Mouse (Mus musculus) MEL (cell line): ENCODE results near the gene Gm17651. TPM values are rescaled to one million over a fixed set of nuclear protein-coding genes. Genes with fewer than 3 reads are reported as not detected.

ENCODE experiments used
- DNase-seq: peaks from one replicate; pipeline ENCODE4 v3.0.0; 2011; ENCODE audit warnings: low read depth, low spot score
- H3K27ac ChIP-seq: 2 replicates; pipeline ENCODE4 v1.5.1; 2012; ENCODE audit warnings: low read depth, mild to moderate bottlenecking, control low read depth, low read length, moderate library complexity; ENCODE audit not compliant: control insufficient read depth
- H3K27me3 ChIP-seq, 2 experiments: fragments of 150-350 bp in 1 of 2; sonication (generic) in 1 of 2; 2 replicates each; pipeline ENCODE4 v1.6.1; 2012; ENCODE audit warnings: low read length in 2 of 2, mild to moderate bottlenecking in 2 of 2, improper control_type of control experiment in 1 of 2, moderate library complexity in 1 of 2; ENCODE audit not compliant: insufficient read depth in 2 of 2, control insufficient read depth in 1 of 2
- H3K36me3 ChIP-seq, 2 experiments: 2 replicates each; pipeline ENCODE4 v1.6.1; 2012 to 2014; ENCODE audit warnings: low read length in 2 of 2, improper control_type of control experiment in 1 of 2, inconsistent platforms in 1 of 2, mild to moderate bottlenecking in 1 of 2; ENCODE audit not compliant: insufficient read depth in 2 of 2, control insufficient read depth in 1 of 2
- H3K4me1 ChIP-seq, 2 experiments: fragments of 150-350 bp in 1 of 2; sonication (generic) in 1 of 2; 2 replicates each; pipeline ENCODE4 v1.6.1; 2012; ENCODE audit warnings: low read length in 2 of 2, improper control_type of control experiment in 1 of 2, mild to moderate bottlenecking in 1 of 2; ENCODE audit not compliant: insufficient read depth in 2 of 2, control insufficient read depth in 1 of 2
- H3K4me3 ChIP-seq, 2 experiments: fragments of 150-350 bp in 1 of 2; sonication (generic) in 1 of 2; 2 replicates each; pipeline ENCODE4 v1.5.1; 2012; ENCODE audit warnings: low read depth in 2 of 2, low read length in 2 of 2, mild to moderate bottlenecking in 2 of 2, moderate library complexity in 2 of 2, control low read depth in 1 of 2, improper control_type of control experiment in 1 of 2; ENCODE audit not compliant: control insufficient read depth in 1 of 2, insufficient read depth in 1 of 2
- H3K79me2 ChIP-seq: 2 replicates; pipeline ENCODE4 v1.6.1; 2012; ENCODE audit warnings: mild to moderate bottlenecking, low read length, moderate library complexity; ENCODE audit not compliant: control insufficient read depth, poor library complexity, insufficient read depth
- H3K9ac ChIP-seq: 2 replicates; pipeline ENCODE4 v1.6.1; 2012; ENCODE audit warnings: low read depth, mild to moderate bottlenecking, control low read depth, low read length, moderate library complexity; ENCODE audit not compliant: control insufficient read depth, poor library complexity, severe bottlenecking
- H3K9me3 ChIP-seq: fragments of 150-350 bp; sonication (generic); replicated peaks from 2 replicates; pipeline ENCODE4 v1.6.1; 2012; ENCODE audit warnings: mild to moderate bottlenecking, low read length, improper control_type of control experiment, moderate library complexity; ENCODE audit not compliant: insufficient read depth
- CHD1 ChIP-seq: IDR thresholded peaks from 2 replicates; pipeline ENCODE4 v1.6.1; 2012; ENCODE audit warnings: low read depth, mild to moderate bottlenecking, inconsistent platforms, low read length, improper control_type of control experiment
- CHD2 ChIP-seq: IDR thresholded peaks from 2 replicates; pipeline ENCODE4 v1.6.1; 2011; ENCODE audit warnings: low read length, improper control_type of control experiment
- E2F4 ChIP-seq: IDR thresholded peaks from 2 replicates; pipeline ENCODE4 v1.6.1; 2011; ENCODE audit warnings: low read depth, low read length, improper control_type of control experiment, borderline replicate concordance
- ELF1 ChIP-seq: IDR thresholded peaks from 2 replicates; pipeline ENCODE4 v1.6.1; 2014; ENCODE audit warnings: low read depth, mild to moderate bottlenecking, inconsistent platforms, low read length, improper control_type of control experiment, moderate library complexity
- EP300 ChIP-seq, 2 experiments: IDR thresholded peaks; 2 replicates each; pipeline ENCODE4 v1.6.1; 2011; ENCODE audit warnings: improper control_type of control experiment in 2 of 2, low read length in 2 of 2, low read depth in 1 of 2, mild to moderate bottlenecking in 1 of 2
- GABPA ChIP-seq: IDR thresholded peaks from 2 replicates; pipeline ENCODE4 v1.6.1; 2012; ENCODE audit warnings: low read depth, mild to moderate bottlenecking, inconsistent platforms, low read length, improper control_type of control experiment, moderate library complexity
- GATA1 ChIP-seq: IDR thresholded peaks from 2 replicates; pipeline ENCODE4 v1.6.1; 2011; ENCODE audit warnings: low read depth, low read length, improper control_type of control experiment
- JUND ChIP-seq: IDR thresholded peaks from 2 replicates; pipeline ENCODE4 v1.6.1; 2011; ENCODE audit warnings: low read depth, mild to moderate bottlenecking, improper control_type of control experiment, low read length
- KAT2A ChIP-seq: conservative IDR thresholded peaks from 2 replicates; pipeline ENCODE4 v1.6.1; 2012; ENCODE audit warnings: low read depth, low read length, improper control_type of control experiment, inconsistent platforms
- MAFK ChIP-seq: IDR thresholded peaks from 2 replicates; pipeline ENCODE4 v1.6.1; 2011; ENCODE audit warnings: low read depth, mild to moderate bottlenecking, low read length, improper control_type of control experiment, borderline replicate concordance
- MAZ ChIP-seq: IDR thresholded peaks from 2 replicates; pipeline ENCODE4 v1.6.1; 2012; ENCODE audit warnings: low read depth, mild to moderate bottlenecking, inconsistent platforms, low read length, improper control_type of control experiment
- MEF2A ChIP-seq: IDR thresholded peaks from 2 replicates; pipeline ENCODE4 v1.6.1; 2014; ENCODE audit warnings: low read depth, mild to moderate bottlenecking, inconsistent platforms, low read length, improper control_type of control experiment; ENCODE audit not compliant: poor library complexity, insufficient replicate concordance, severe bottlenecking; ENCODE audit errors: extremely low read depth
- NRF1 ChIP-seq: IDR thresholded peaks from 2 replicates; pipeline ENCODE4 v1.6.1; 2014; ENCODE audit warnings: low read depth, mild to moderate bottlenecking, inconsistent platforms, low read length, improper control_type of control experiment, moderate library complexity; ENCODE audit not compliant: poor library complexity, insufficient read depth, severe bottlenecking
- POLR2A ChIP-seq, 2 experiments: IDR thresholded peaks; 2 replicates each; pipeline ENCODE4 v1.6.1; 2011 to 2012; ENCODE audit warnings: low read length in 2 of 2, mild to moderate bottlenecking in 2 of 2, control low read depth in 1 of 2, improper control_type of control experiment in 1 of 2, low read depth in 1 of 2, moderate library complexity in 1 of 2; ENCODE audit not compliant: control insufficient read depth in 1 of 2, insufficient read depth in 1 of 2, poor library complexity in 1 of 2
- POLR2AphosphoS2 ChIP-seq: IDR thresholded peaks from 2 replicates; pipeline ENCODE4 v1.6.1; 2011; ENCODE audit warnings: low read length, improper control_type of control experiment
- POLR2AphosphoS5 ChIP-seq: IDR thresholded peaks from 2 replicates; pipeline ENCODE4 v1.6.1; 2012; ENCODE audit warnings: low read depth, borderline replicate concordance, mild to moderate bottlenecking, inconsistent platforms, low read length, moderate library complexity, mixed read lengths
- SMC3 ChIP-seq: IDR thresholded peaks from 2 replicates; pipeline ENCODE4 v1.6.1; 2011; ENCODE audit warnings: low read depth, low read length, improper control_type of control experiment
- TCF12 ChIP-seq: IDR thresholded peaks from 2 replicates; pipeline ENCODE4 v1.6.1; 2014; ENCODE audit warnings: low read depth, mild to moderate bottlenecking, inconsistent platforms, low read length, improper control_type of control experiment, moderate library complexity
- UBTF ChIP-seq: IDR thresholded peaks from 2 replicates; pipeline ENCODE4 v1.6.1; 2012; ENCODE audit warnings: low read depth, mild to moderate bottlenecking, inconsistent platforms, low read length, improper control_type of control experiment, moderate library complexity, borderline replicate concordance; ENCODE audit not compliant: insufficient read depth
- USF1 ChIP-seq: IDR thresholded peaks from 2 replicates; pipeline ENCODE4 v1.6.1; 2014; ENCODE audit warnings: low read depth, mild to moderate bottlenecking, inconsistent platforms, low read length, improper control_type of control experiment, moderate library complexity
- USF2 ChIP-seq, 2 experiments: IDR thresholded peaks; 2 replicates each; pipeline ENCODE4 v1.6.1; 2011 to 2012; ENCODE audit warnings: improper control_type of control experiment in 2 of 2, low read length in 2 of 2, borderline replicate concordance in 1 of 2, inconsistent platforms in 1 of 2, low read depth in 1 of 2, mild to moderate bottlenecking in 1 of 2; ENCODE audit not compliant: insufficient read depth in 1 of 2
- ZKSCAN1 ChIP-seq: IDR thresholded peaks from 2 replicates; pipeline ENCODE4 v1.6.1; 2012; ENCODE audit warnings: low read depth, mild to moderate bottlenecking, inconsistent platforms, low read length, improper control_type of control experiment, moderate library complexity
- ZMIZ1 ChIP-seq: IDR thresholded peaks from 2 replicates; pipeline ENCODE4 v1.6.1; 2012; ENCODE audit warnings: low read depth, mild to moderate bottlenecking, inconsistent platforms, low read length, improper control_type of control experiment, moderate library complexity
- polyA plus RNA-seq, 2 experiments: library from polyadenylated mRNA; stranded (reverse) in 1 of 2; unstranded in 1 of 2; fragments of >175 nt in 1 of 2; fragments of >200 nt in 1 of 2; gene quantifications; 2 replicates each; pipeline versions ENCODE4 v1.2.1 to v1.2.4; 2012; ENCODE audit warnings: low replicate concordance in 2 of 2, low read depth in 1 of 2; ENCODE audit not compliant: insufficient read length in 2 of 2, insufficient read depth in 1 of 2, missing spikeins in 1 of 2
- total RNA-seq: library from RNA; depleted of rRNA; stranded (reverse); fragments of 300-350 nt; gene quantifications from 2 replicates; pipeline ENCODE4 v1.2.3, GENCODE M21; 2012

Gm17651 gene
- total and polyA plus RNA-seq, 3 experiments, result not detected

DNA sequence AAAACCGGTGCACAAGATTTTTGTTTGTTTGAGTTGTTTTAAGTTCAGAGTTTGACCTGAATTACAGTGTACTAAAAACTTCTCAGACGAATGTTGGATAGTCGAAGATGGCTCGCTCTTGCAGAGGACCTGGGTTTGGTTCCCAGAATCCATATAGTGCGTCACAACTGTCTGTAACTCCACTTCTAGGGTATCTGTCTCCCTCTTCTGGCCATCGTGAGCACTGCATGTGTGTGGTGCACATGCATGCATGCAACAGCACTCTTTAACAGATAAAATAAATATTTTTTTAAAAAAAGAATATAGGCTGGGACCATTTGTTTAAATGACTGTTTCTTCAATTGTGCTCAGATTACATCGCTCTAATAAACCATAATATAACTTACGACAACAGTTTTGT, 19.6 kb downstream of the Gm17651 start (continued):
- no peak for TF ChIP-seq CHD2
- no peak for TF ChIP-seq GABPA
- no peak for TF ChIP-seq TCF12
- TF ChIP-seq ELF1, result no peak
- TF ChIP-seq POLR2AphosphoS5, result no peak
- TF ChIP-seq POLR2AphosphoS2, result no peak
- TF ChIP-seq JUND, result no peak
- TF ChIP-seq USF2 (IDR thresholded peaks at IDR 0.05; ENCODE audit: borderline replicate concordance in 1 of 2, insufficient read depth in 1 of 2, low read depth in 1 of 2, low read length in 2 of 2), result no peak
- no peak for TF ChIP-seq USF1
- no peak for TF ChIP-seq UBTF
- TF ChIP-seq MEF2A, result no peak
- TF ChIP-seq POLR2A (IDR thresholded peaks at IDR 0.05; ENCODE audit: control insufficient read depth in 1 of 2, insufficient read depth in 1 of 2, low read depth in 1 of 2, low read length in 2 of 2, poor library complexity in 1 of 2), result no peak
- no peak for TF ChIP-seq EP300 (IDR thresholded peaks at IDR 0.05; ENCODE audit: low read depth in 1 of 2, low read length in 2 of 2)
- TF ChIP-seq ZKSCAN1, result no peak

DNA sequence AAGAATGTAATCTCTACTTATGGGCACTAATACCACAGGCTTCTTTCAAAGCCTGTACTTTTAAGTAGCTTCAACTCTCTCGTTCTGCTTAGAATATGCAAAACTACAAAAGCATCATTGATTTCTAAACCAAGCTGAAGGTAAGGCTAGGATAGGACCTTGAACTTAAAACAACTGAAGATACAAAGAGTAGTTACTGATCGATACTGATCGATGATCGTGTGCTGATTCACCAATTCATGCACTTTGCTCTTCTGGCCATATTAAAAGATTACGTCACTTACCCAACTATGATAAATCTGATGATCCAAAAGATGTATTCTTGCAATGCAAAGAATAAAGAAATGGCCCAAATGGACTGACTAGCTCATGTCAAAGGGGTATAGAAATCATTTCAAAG, 20.7 kb downstream of the Gm17651 start:
- Histone ChIP-seq H3K4me1 (peaks cover 0 to 8% of the 10 kb centered on the region in 2 experiments; a peak in 3 of 4 replicates), H3K27me3 (peaks cover 0 to 3% of the 10 kb centered on the region in 2 experiments; a peak in 3 of 4 replicates), H3K9me3 (no peaks in the 10 kb centered on the region), H3K79me2 (peaks cover 2% of the 10 kb centered on the region; the same call in 1 of the 2 replicates), H3K4me3 (no peak overlapping the region), H3K36me3 (peaks cover 0 to 8% of the 10 kb centered on the region in 2 experiments; a peak in 2 of 4 replicates), H3K9ac (no peak overlapping the region), H3K27ac (no peak overlapping the region)
- TF ChIP-seq KAT2A (no peak), MAZ (no peak), ZMIZ1 (no peak), CHD1 (no peak), GATA1 (no peak), USF1 (no peak), SMC3 (no peak), POLR2AphosphoS5 (no peak), EP300 (IDR thresholded peaks at IDR 0.05; ENCODE audit: low read depth in 1 of 2, low read length in 2 of 2) (no peak), NRF1 (no peak), CHD2 (no peak), MAFK (no peak), E2F4 (no peak)
- no peak for DNase-seq
